In the genomic region with DNA sequence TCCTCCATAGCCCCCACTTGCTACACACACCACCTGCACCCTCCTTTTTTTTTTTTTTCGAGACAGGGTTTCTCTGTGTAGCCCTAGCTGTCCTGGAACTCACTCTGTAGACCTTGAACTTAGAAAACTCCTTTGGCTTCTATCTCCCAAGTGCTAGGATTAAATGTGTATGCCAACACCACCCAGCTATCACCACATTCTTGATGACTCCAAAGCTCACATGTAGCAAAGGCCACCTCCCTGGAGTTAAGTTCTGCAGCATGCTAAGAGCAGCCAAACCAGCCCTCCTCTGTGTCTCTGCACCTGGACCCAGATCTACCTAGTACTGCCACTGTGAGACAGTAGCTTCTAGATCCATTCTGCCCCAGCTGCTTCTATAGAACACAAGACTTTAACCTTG, we compare ENCODE assay signal across 16 mouse cellular contexts.
"Had no signal": no experiment of that assay in that cellular context is flagged by ENCODE, and none has a peak within 500 bp of the region (broad histone marks: within the 10 kb centered on the region; RNA-seq: fewer than 3 reads in every experiment).

No protein-coding gene starts in this region.

- ATAC-seq: midbrain, embryonic 15.5 days had no signal

- H3K4me3 ChIP-seq: limb, embryonic 12.5 days; lung, embryonic 15.5 days; megakaryocyte, embryonic 14.5 days; midbrain, embryonic 15.5 days; neural tube, embryonic 12.5 days had no signal

- H3K4me2 ChIP-seq: limb, embryonic 12.5 days; lung, embryonic 15.5 days; midbrain, embryonic 11.5 days; midbrain, embryonic 15.5 days; neural tube, embryonic 12.5 days had no signal

- H3K27ac ChIP-seq: kidney, postnatal 0 days; limb, embryonic 12.5 days; lung, embryonic 15.5 days; macrophage; midbrain, embryonic 15.5 days; neural tube, embryonic 12.5 days had no signal

- H3K9me3 ChIP-seq: limb, embryonic 12.5 days; lung, embryonic 15.5 days; megakaryocyte, embryonic 14.5 days; midbrain, embryonic 15.5 days; neural tube, embryonic 12.5 days had no signal

- H3K4me1 ChIP-seq: midbrain, embryonic 15.5 days; neural tube, embryonic 12.5 days had no signal

- H3K9ac ChIP-seq: limb, embryonic 12.5 days; lung, embryonic 15.5 days; midbrain, embryonic 15.5 days; neural tube, embryonic 12.5 days had no signal

- H3K36me3 ChIP-seq: lung, embryonic 15.5 days; midbrain, embryonic 15.5 days; neural tube, embryonic 12.5 days had no signal

- DNase-seq: kidney, adult 18-20 months; layer of hippocampus, adult 9-11 months; layer of hippocampus, postnatal 36 days; liver; lung, postnatal 14 days; retina, postnatal 1 day; right cerebral cortex, postnatal 4 days; thymus, postnatal 36 days had no signal

- H3K27me3 ChIP-seq: limb, embryonic 12.5 days; lung, embryonic 15.5 days; megakaryocyte, embryonic 14.5 days; midbrain, embryonic 15.5 days; neural tube, embryonic 12.5 days had no signal
